Mouse (Mus musculus): Measurements from ENCODE around the gene Ada. TPM values are rescaled to one million over a fixed set of nuclear protein-coding genes. Genes with fewer than 3 reads are reported as not detected.
A peak's percentile ranks its signal among the peaks of the same experiment; 100 is the strongest.
"Not testable (repeated sequence)": the region's sequence is repeated elsewhere in the genome, so short reads cannot be mapped to it uniquely, and the experiment has no call there.

The Ada gene
- polyA plus RNA-seq, 1 experiment from 2014 or later: 4.6 TPM

GRCm38 (mm10) chr2:163691846-163692605 lies 58.0 kb downstream of the Ada start:
- no peak overlapping the region for H3K27ac ChIP-seq
- 97% methylated on average over 6 of the region's 6 CpGs for WGBS
- no peaks in the 10 kb centered on the region for H3K27me3 ChIP-seq
- H3K9ac ChIP-seq (replicated peaks): no peak overlapping the region
- peaks cover 42% of the 10 kb centered on the region for H3K4me1 ChIP-seq (replicated peaks)
- H3K4me3 ChIP-seq (replicated peaks): no peak overlapping the region
- ATAC-seq: no peak
- H3K36me3 ChIP-seq: no peaks in the 10 kb centered on the region
- no peaks in the 10 kb centered on the region for H3K9me3 ChIP-seq
- no peak overlapping the region for H3K4me2 ChIP-seq (replicated peaks)

GRCm38 (mm10) chr2:163690409-163691304 lies 59.4 kb downstream of the Ada start:
- Histone ChIP-seq H3K4me2 (replicated peaks) (no peak overlapping the region), H3K27me3 (no peaks in the 10 kb centered on the region), H3K27ac (peak overlapping the region; percentile 53), H3K4me3 (replicated peaks) (no peak overlapping the region), H3K9me3 (no peaks in the 10 kb centered on the region), H3K4me1 (replicated peaks) (peaks cover 32% of the 10 kb centered on the region), H3K36me3 (no peaks in the 10 kb centered on the region), H3K9ac (replicated peaks) (0 out of 2 replicates have a peak overlapping the region, but pooled peaks have one; percentile 32)
- WGBS: 50% methylated on average over 8 of the region's 8 CpGs
- ATAC-seq: peak; percentile 62

GRCm38 (mm10) chr2:163689771-163690170 lies 60.3 kb downstream of the Ada start:
- peak overlapping the region; percentile 30; the same call in 1 of the 2 replicates for H3K27ac ChIP-seq

GRCm38 (mm10) chr2:163688377-163688776 lies 61.7 kb downstream of the Ada start:
- WGBS: 100% methylated on average over 1 of the region's 1 CpGs
- H3K4me2 ChIP-seq (replicated peaks); H3K27me3 ChIP-seq; H3K27ac ChIP-seq; H3K36me3 ChIP-seq; ATAC-seq; H3K9ac ChIP-seq (replicated peaks); H3K4me3 ChIP-seq (replicated peaks); H3K9me3 ChIP-seq: not testable (repeated sequence)
- peaks cover 28% of the 10 kb centered on the region for H3K4me1 ChIP-seq (replicated peaks)

More at GRCm38 (mm10) chr2:163689771-163690170, 60.3 kb downstream of the Ada start:
- no peak for ATAC-seq
- H3K4me2 ChIP-seq (replicated peaks): no peak overlapping the region
- peaks cover 36% of the 10 kb centered on the region for H3K4me1 ChIP-seq (replicated peaks)
- H3K4me3 ChIP-seq (replicated peaks): no peak overlapping the region
- WGBS: 92% methylated on average over 3 of the region's 3 CpGs
- H3K36me3 ChIP-seq: no peaks in the 10 kb centered on the region
- H3K27me3 ChIP-seq: no peaks in the 10 kb centered on the region
- no peak overlapping the region for H3K9ac ChIP-seq (replicated peaks)
- no peaks in the 10 kb centered on the region for H3K9me3 ChIP-seq

- no peak for ATAC-seq
- no peaks in the 10 kb centered on the region for H3K27me3 ChIP-seq
- no peaks in the 10 kb centered on the region for H3K9me3 ChIP-seq
- H3K4me3 ChIP-seq (replicated peaks): no peak overlapping the region
- no peak overlapping the region for H3K9ac ChIP-seq (replicated peaks)
- H3K4me1 ChIP-seq (replicated peaks): peaks cover 27% of the 10 kb centered on the region
- H3K36me3 ChIP-seq: no peaks in the 10 kb centered on the region
- H3K27ac ChIP-seq: no peak overlapping the region
- 88% methylated on average over 3 of the region's 3 CpGs for WGBS
- H3K4me2 ChIP-seq (replicated peaks): no peak overlapping the region
These were observed 63.2 kb downstream of the Ada start for GRCm38 (mm10) chr2:163686886-163687285.

GRCm38 (mm10) chr2:163686233-163686632 lies 63.8 kb downstream of the Ada start:
- H3K4me2 ChIP-seq (replicated peaks): no peak overlapping the region
- 79% methylated on average over 5 of the region's 5 CpGs for WGBS
- H3K36me3 ChIP-seq: no peaks in the 10 kb centered on the region
- no peaks in the 10 kb centered on the region for H3K27me3 ChIP-seq
- no peak overlapping the region for H3K9ac ChIP-seq (replicated peaks)
- no peak overlapping the region for H3K27ac ChIP-seq
- peaks cover 26% of the 10 kb centered on the region for H3K4me1 ChIP-seq (replicated peaks)
- H3K4me3 ChIP-seq (replicated peaks): no peak overlapping the region
- no peak for ATAC-seq
- no peaks in the 10 kb centered on the region for H3K9me3 ChIP-seq

- peaks cover 21% of the 10 kb centered on the region for H3K4me1 ChIP-seq (replicated peaks)
- H3K9me3 ChIP-seq: no peaks in the 10 kb centered on the region
- no peak overlapping the region for H3K9ac ChIP-seq (replicated peaks)
- no peak overlapping the region for H3K4me3 ChIP-seq (replicated peaks)
- 0 out of 2 replicates have a peak, but pooled peaks cover 3% of the 10 kb centered on the region for H3K36me3 ChIP-seq
- ATAC-seq: no peak
- 85% methylated on average over 6 of the region's 6 CpGs for WGBS
- H3K27me3 ChIP-seq: no peaks in the 10 kb centered on the region
- H3K4me2 ChIP-seq (replicated peaks): no peak overlapping the region
- H3K27ac ChIP-seq: no peak overlapping the region
These were observed 64.3 kb downstream of the Ada start for GRCm38 (mm10) chr2:163685761-163686200.

- ATAC-seq: no peak
- H3K36me3 ChIP-seq: 0 out of 2 replicates have a peak, but pooled peaks cover 3% of the 10 kb centered on the region
- H3K27ac ChIP-seq: no peak overlapping the region
These were observed 64.8 kb downstream of the Ada start for GRCm38 (mm10) chr2:163685287-163685686.

GRCm38 (mm10) chr2:163682344-163682743 lies 67.7 kb downstream of the Ada start:
- Histone ChIP-seq H3K9ac (replicated peaks) (no peak overlapping the region), H3K27ac (no peak overlapping the region), H3K36me3 (0 out of 2 replicates have a peak, but pooled peaks cover 3% of the 10 kb centered on the region), H3K4me2 (replicated peaks) (no peak overlapping the region), H3K4me3 (replicated peaks) (no peak overlapping the region), H3K9me3 (no peaks in the 10 kb centered on the region), H3K27me3 (no peaks in the 10 kb centered on the region), H3K4me1 (replicated peaks) (peaks cover 4% of the 10 kb centered on the region)
- no peak for ATAC-seq
- 92% methylated on average over 2 of the region's 2 CpGs for WGBS

More at GRCm38 (mm10) chr2:163685287-163685686, 64.8 kb downstream of the Ada start:
- 65% methylated on average over 4 of the region's 4 CpGs for WGBS
- Histone ChIP-seq H3K4me1 (replicated peaks) (peaks cover 16% of the 10 kb centered on the region), H3K4me3 (replicated peaks) (no peak overlapping the region), H3K9me3 (no peaks in the 10 kb centered on the region), H3K9ac (replicated peaks) (no peak overlapping the region), H3K4me2 (replicated peaks) (no peak overlapping the region), H3K27me3 (no peaks in the 10 kb centered on the region)

GRCm38 (mm10) chr2:163676745-163677144 lies 73.3 kb downstream of the Ada start:
- ATAC-seq: no peak

More at GRCm38 (mm10) chr2:163676745-163677144, 73.3 kb downstream of the Ada start:
- H3K36me3 ChIP-seq: 0 out of 2 replicates have a peak, but pooled peaks cover 3% of the 10 kb centered on the region
- 96% methylated on average over 3 of the region's 3 CpGs for WGBS
- no peak overlapping the region for H3K9ac ChIP-seq (replicated peaks)
- H3K27ac ChIP-seq: no peak overlapping the region
- no peak overlapping the region for H3K4me2 ChIP-seq (replicated peaks)
- H3K27me3 ChIP-seq: no peaks in the 10 kb centered on the region
- H3K4me1 ChIP-seq (replicated peaks): peaks cover 22% of the 10 kb centered on the region
- no peak overlapping the region for H3K4me3 ChIP-seq (replicated peaks)
- no peaks in the 10 kb centered on the region for H3K9me3 ChIP-seq

Data from midbrain, embryonic 13.5 days (tissue).